Mouse (Mus musculus): ENCODE measurements around the gene Efna2.

Gene Efna2

GRCm38 (mm10) chr10:80179068-80180051 lies at the start of gene Efna2:
TSS of gene Efna2 (plus strand) at chr10:80179482.
- peak; percentile 66 for DNase-seq (ENCODE audit: inconsistent ontology term)

- DNase-seq (ENCODE audit: inconsistent ontology term), result no peak
These were observed 49.4 kb upstream of the Efna2 start for GRCm38 (mm10) chr10:80129846-80130245.

- DNase-seq (ENCODE audit: inconsistent ontology term), result no peak
These were observed 48.8 kb upstream of the Efna2 start for GRCm38 (mm10) chr10:80130403-80131031.

- DNase-seq (ENCODE audit: inconsistent ontology term), result peak; percentile 37
These were observed 47.8 kb upstream of the Efna2 start for GRCm38 (mm10) chr10:80131316-80131951.

- peak; percentile 21 for DNase-seq (ENCODE audit: inconsistent ontology term)
These were observed 47.3 kb upstream of the Efna2 start for GRCm38 (mm10) chr10:80131952-80132350.

- DNase-seq (ENCODE audit: inconsistent ontology term), result peak; percentile 70
These were observed 45.9 kb upstream of the Efna2 start for GRCm38 (mm10) chr10:80133226-80133849.

GRCm38 (mm10) chr10:80134421-80134820 lies 44.9 kb upstream of the Efna2 start:
- DNase-seq (ENCODE audit: inconsistent ontology term), result no peak

GRCm38 (mm10) chr10:80135161-80135560 lies 44.1 kb upstream of the Efna2 start:
- DNase-seq (ENCODE audit: inconsistent ontology term), result no peak

- no peak for DNase-seq (ENCODE audit: inconsistent ontology term)
These were observed 43.6 kb upstream of the Efna2 start for GRCm38 (mm10) chr10:80135641-80136040.

GRCm38 (mm10) chr10:80136179-80136951 lies 42.9 kb upstream of the Efna2 start:
- DNase-seq (ENCODE audit: inconsistent ontology term), result no peak

GRCm38 (mm10) chr10:80136952-80137625 lies 42.2 kb upstream of the Efna2 start:
- peak; percentile 50 for DNase-seq (ENCODE audit: inconsistent ontology term)

- DNase-seq (ENCODE audit: inconsistent ontology term), result no peak
These were observed 41.4 kb upstream of the Efna2 start for GRCm38 (mm10) chr10:80137626-80138552.

- DNase-seq (ENCODE audit: inconsistent ontology term), result peak; percentile 77
These were observed 40.5 kb upstream of the Efna2 start, which contains the start of gene Atp5d for GRCm38 (mm10) chr10:80138553-80139438. TSS of gene Atp5d (plus strand) at chr10:80138632.

- DNase-seq (ENCODE audit: inconsistent ontology term), result no peak
These were observed 39.9 kb upstream of the Efna2 start for GRCm38 (mm10) chr10:80139439-80139775.

GRCm38 (mm10) chr10:80139975-80140665 lies 39.2 kb upstream of the Efna2 start:
- DNase-seq (ENCODE audit: inconsistent ontology term), result no peak

- DNase-seq (ENCODE audit: inconsistent ontology term), result no peak
These were observed 38.6 kb upstream of the Efna2 start, which contains the start of gene Cbarp for GRCm38 (mm10) chr10:80140666-80141035. TSS of gene Cbarp (minus strand) at chr10:80140835.

- peak; percentile 97 for DNase-seq (ENCODE audit: inconsistent ontology term)
These were observed 38.0 kb upstream of the Efna2 start for GRCm38 (mm10) chr10:80141243-80141642.
